Mouse (Mus musculus) E14TG2a.4 (cell line): ENCODE results near the gene Morn3.

Source experiments
- CTCF ChIP-seq: conservative IDR thresholded peaks from 2 replicates; pipeline ENCODE4 v1.5.1; 2014; ENCODE audit warnings: low read length
- POU5F1 ChIP-seq: IDR thresholded peaks from 2 replicates; pipeline ENCODE4 v1.6.1; 2014; ENCODE audit warnings: low read length, borderline replicate concordance

DNA sequence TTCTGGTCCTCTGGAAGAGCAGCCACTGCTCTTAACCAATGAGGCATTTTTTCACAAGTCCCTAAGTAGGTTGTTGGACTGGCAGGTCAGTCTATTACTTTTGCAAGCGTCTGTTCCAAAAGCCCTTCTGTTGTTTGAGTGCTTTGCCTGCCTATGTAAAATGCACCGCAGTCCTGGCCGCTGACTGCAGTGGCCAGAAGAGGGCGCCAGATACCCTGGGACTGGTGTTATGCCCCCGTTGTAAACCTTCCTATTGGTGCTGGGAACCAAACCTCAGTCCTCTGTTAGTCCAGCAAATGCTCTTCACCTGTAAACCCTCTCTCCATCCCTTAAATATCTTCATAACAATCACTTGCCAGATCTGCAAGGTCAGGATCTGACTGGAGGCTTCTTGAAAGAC lies 4.9 kb upstream of the Morn3 start:
- TF ChIP-seq CTCF (peak; percentile 80), POU5F1 (no peak)
